34 mouse cellular contexts compared by ENCODE assay signal in genomic region chr16:62810855-62811254, GRCm38 (mm10). TPM values are rescaled to one million over a fixed set of nuclear protein-coding genes. Genes with fewer than 3 reads are reported as not detected.
"Had no signal": no experiment of that assay in that cellular context is flagged by ENCODE, and none has a peak within 500 bp of the region (broad histone marks: within the 10 kb centered on the region; RNA-seq: fewer than 3 reads in every experiment).

No protein-coding gene starts in this region.

- H3K27ac ChIP-seq: heart, embryonic 10.5 days; hindbrain, embryonic 10.5 days; hindbrain, embryonic 12.5 days; hindbrain, embryonic 14.5 days; intestine, embryonic 15.5 days; kidney, embryonic 15.5 days; kidney, postnatal 0 days; layer of hippocampus, adult 2 months; left cerebral cortex, adult 2 months; limb, embryonic 10.5 days; limb, embryonic 12.5 days had no signal

- H3K27me3 ChIP-seq: heart, embryonic 12.5 days; hindbrain, embryonic 12.5 days; intestine, embryonic 15.5 days; kidney, embryonic 15.5 days; limb, embryonic 12.5 days had no signal

- H3K4me1 ChIP-seq: heart, embryonic 10.5 days; hindbrain, embryonic 10.5 days; intestine, embryonic 15.5 days had no signal

- H3K9ac ChIP-seq: heart, embryonic 12.5 days; hindbrain, embryonic 12.5 days; hindbrain, embryonic 14.5 days; intestine, embryonic 15.5 days; kidney, embryonic 15.5 days; limb, embryonic 12.5 days had no signal

- DNase-seq: gastrocnemius, postnatal 14 days; gastrocnemius, postnatal 36 days; heart, adult 11 months; heart, postnatal 10 days; heart, postnatal 4 days; kidney, adult 2 months; kidney, adult 9 months; kidney, postnatal 14 days; kidney, postnatal 36 days had no signal

- H3K9me3 ChIP-seq: heart, embryonic 10.5 days; heart, embryonic 12.5 days; hindbrain, embryonic 10.5 days; hindbrain, embryonic 12.5 days; intestine, embryonic 15.5 days; kidney, embryonic 15.5 days; limb, embryonic 10.5 days; limb, embryonic 12.5 days had no signal

- H3K4me2 ChIP-seq: heart, embryonic 12.5 days; hindbrain, embryonic 12.5 days; hindbrain, embryonic 14.5 days; intestine, embryonic 15.5 days; kidney, embryonic 15.5 days; limb, embryonic 12.5 days had no signal

- H3K36me3 ChIP-seq: heart, embryonic 12.5 days; hindbrain, embryonic 12.5 days; intestine, embryonic 15.5 days; limb, embryonic 10.5 days; limb, embryonic 12.5 days had no signal

- ATAC-seq: hindbrain, embryonic 16.5 days; inflammation-experienced regulatory T-cells, adult 6 months; intestine, embryonic 15.5 days; intestine, postnatal 0 days had no signal

- H3K4me3 ChIP-seq: heart, embryonic 10.5 days; heart, embryonic 12.5 days; hindbrain, embryonic 10.5 days; hindbrain, embryonic 12.5 days; intestine, embryonic 15.5 days; kidney, embryonic 15.5 days; layer of hippocampus, adult 2 months; left cerebral cortex, adult 2 months; limb, embryonic 10.5 days; limb, embryonic 12.5 days had no signal

RNA-seq across cellular contexts. Expression of gene Stx19, which starts 3.6 kb away (rescaled TPM):
- total RNA-seq: gastrocnemius, adult 18-20 months; gastrocnemius, adult 8-10 months; gastrocnemius, postnatal 14 days; gastrocnemius, postnatal 36 days; heart, adult 8-10 months; heart, postnatal 10 days; heart, postnatal 25 days; heart, postnatal 4 days; layer of hippocampus, adult 2 months; layer of hippocampus, postnatal 10 days; layer of hippocampus, postnatal 25 days; left cerebral cortex, adult 2 months; left cerebral cortex, postnatal 14 days; left cerebral cortex, postnatal 36 days; liver, adult 2 months had no signal
- polyA plus RNA-seq: kidney, adult 2 months; large intestine, adult 2 months; liver, adult 2 months had no signal
